Mouse (Mus musculus) midbrain, embryonic 15.5 days (tissue): ENCODE data around the gene Grwd1. TPM values are rescaled to one million over a fixed set of nuclear protein-coding genes. Genes with fewer than 3 reads are reported as not detected.

Experiments used
- ATAC-seq: fragments of 200-750 bp; cut with Nextera tagmentation; replicated peaks from 2 replicates; pipeline ENCODE4 v1.8.0; 2017; ENCODE audit warnings: moderate TSS enrichment
- H3K27ac ChIP-seq: fragments of 300-500 bp; sonication (generic); 2 replicates; pipeline ENCODE4 v1.5.1; 2015; ENCODE audit warnings: mild to moderate bottlenecking, inconsistent platforms
- H3K27me3 ChIP-seq: fragments of 300-500 bp; sonication (generic); replicated peaks from 2 replicates; pipeline ENCODE4 v1.6.1; 2015; ENCODE audit warnings: inconsistent platforms
- H3K36me3 ChIP-seq: fragments of 300-500 bp; sonication (generic); replicated peaks from 2 replicates; pipeline ENCODE4 v1.6.1; 2015; ENCODE audit warnings: inconsistent platforms
- H3K4me1 ChIP-seq: fragments of 300-500 bp; sonication (generic); 2 replicates; pipeline ENCODE4 v1.6.1; 2015; ENCODE audit warnings: inconsistent platforms
- H3K4me2 ChIP-seq: fragments of 300-500 bp; sonication (generic); 2 replicates; pipeline ENCODE4 v1.6.1; 2015; ENCODE audit warnings: inconsistent platforms, mild to moderate bottlenecking, moderate library complexity
- H3K4me3 ChIP-seq: fragments of 300-500 bp; sonication (generic); 2 replicates; pipeline ENCODE4 v1.5.1; 2015; ENCODE audit warnings: mild to moderate bottlenecking, inconsistent platforms
- H3K9ac ChIP-seq: fragments of 300-500 bp; sonication (generic); 2 replicates; pipeline ENCODE4 v1.6.1; 2015; ENCODE audit warnings: mild to moderate bottlenecking, inconsistent platforms
- H3K9me3 ChIP-seq: fragments of 300-500 bp; sonication (generic); 2 replicates; pipeline ENCODE4 v1.6.1; 2016; ENCODE audit warnings: inconsistent platforms
- WGBS: fragments of 180-500 bp; shearing (Covaris S2); methylation state at CpG from one replicate; pipeline ENCODE4 v1.1.7; 2015; ENCODE audit warnings: mixed read lengths; 5-methylcytosine and 5-hydroxymethylcytosine counted together
- polyA plus RNA-seq: library from polyadenylated mRNA; unstranded; fragments of >200 nt; fragmentation: Nextera tagmentation; extraction: Ambion mirVana; gene quantifications from 2 replicates; pipeline ENCODE4 v1.2.1, GENCODE M21; 2015

Grwd1 gene
- polyA plus RNA-seq, 1 experiment from 2014 or later: 44.2 TPM

- H3K4me1 ChIP-seq: peaks cover 21% of the 10 kb centered on the region
- H3K27ac ChIP-seq: no peak overlapping the region
- WGBS: 95% methylated on average over 29 of the region's 29 CpGs
- no peaks in the 10 kb centered on the region for H3K9me3 ChIP-seq
- no peak overlapping the region for H3K9ac ChIP-seq
- peaks cover 53% of the 10 kb centered on the region for H3K36me3 ChIP-seq
- no peak overlapping the region for H3K4me2 ChIP-seq
- ATAC-seq: no peak
- H3K4me3 ChIP-seq: no peak overlapping the region
- peaks cover 9% of the 10 kb centered on the region; the same call in 1 of the 2 replicates for H3K27me3 ChIP-seq
Measured at GRCm38 (mm10) chr7:45794971-45795370, 35.8 kb downstream of the Grwd1 start.

- no peak overlapping the region for H3K9ac ChIP-seq
- no peaks in the 10 kb centered on the region for H3K9me3 ChIP-seq
- no peak for ATAC-seq
- no peak overlapping the region for H3K4me2 ChIP-seq
- peaks cover 21% of the 10 kb centered on the region for H3K4me1 ChIP-seq
- no peak overlapping the region for H3K4me3 ChIP-seq
- 91% methylated on average over 44 of the region's 44 CpGs for WGBS
- no peak overlapping the region for H3K27ac ChIP-seq
- H3K36me3 ChIP-seq: peaks cover 62% of the 10 kb centered on the region
- H3K27me3 ChIP-seq: peaks cover 9% of the 10 kb centered on the region; the same call in 1 of the 2 replicates
Measured at GRCm38 (mm10) chr7:45793969-45794585, 36.7 kb downstream of the Grwd1 start.

DNA sequence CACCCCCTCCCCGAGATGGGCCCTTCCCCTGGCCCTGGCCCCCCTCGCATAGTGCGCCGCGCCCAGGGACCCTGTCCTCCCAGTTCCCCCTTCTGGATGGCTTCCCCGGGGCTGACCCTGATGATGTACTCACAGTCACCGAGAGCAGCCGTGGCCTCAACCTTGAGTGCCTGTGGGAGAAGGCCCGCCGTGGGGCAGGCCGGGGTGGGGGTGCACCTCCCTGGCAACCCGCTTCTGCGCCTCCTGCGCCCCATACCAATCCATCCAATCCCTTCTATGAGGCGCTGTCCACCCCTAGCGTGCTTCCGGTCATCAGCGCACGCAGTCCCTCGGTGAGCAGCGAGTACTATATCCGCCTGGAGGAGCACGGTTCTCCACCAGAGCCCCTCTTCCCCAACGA lies 37.5 kb downstream of the Grwd1 start:
- H3K9me3 ChIP-seq: no peaks in the 10 kb centered on the region
- no peak overlapping the region for H3K4me3 ChIP-seq
- no peak for ATAC-seq
- H3K4me2 ChIP-seq: no peak overlapping the region
- H3K36me3 ChIP-seq: peaks cover 69% of the 10 kb centered on the region
- H3K27me3 ChIP-seq: peaks cover 9% of the 10 kb centered on the region; the same call in 1 of the 2 replicates
- WGBS: 88% methylated on average over 24 of the region's 24 CpGs
- no peak overlapping the region for H3K9ac ChIP-seq
- H3K27ac ChIP-seq: no peak overlapping the region
- peaks cover 20% of the 10 kb centered on the region for H3K4me1 ChIP-seq

DNA sequence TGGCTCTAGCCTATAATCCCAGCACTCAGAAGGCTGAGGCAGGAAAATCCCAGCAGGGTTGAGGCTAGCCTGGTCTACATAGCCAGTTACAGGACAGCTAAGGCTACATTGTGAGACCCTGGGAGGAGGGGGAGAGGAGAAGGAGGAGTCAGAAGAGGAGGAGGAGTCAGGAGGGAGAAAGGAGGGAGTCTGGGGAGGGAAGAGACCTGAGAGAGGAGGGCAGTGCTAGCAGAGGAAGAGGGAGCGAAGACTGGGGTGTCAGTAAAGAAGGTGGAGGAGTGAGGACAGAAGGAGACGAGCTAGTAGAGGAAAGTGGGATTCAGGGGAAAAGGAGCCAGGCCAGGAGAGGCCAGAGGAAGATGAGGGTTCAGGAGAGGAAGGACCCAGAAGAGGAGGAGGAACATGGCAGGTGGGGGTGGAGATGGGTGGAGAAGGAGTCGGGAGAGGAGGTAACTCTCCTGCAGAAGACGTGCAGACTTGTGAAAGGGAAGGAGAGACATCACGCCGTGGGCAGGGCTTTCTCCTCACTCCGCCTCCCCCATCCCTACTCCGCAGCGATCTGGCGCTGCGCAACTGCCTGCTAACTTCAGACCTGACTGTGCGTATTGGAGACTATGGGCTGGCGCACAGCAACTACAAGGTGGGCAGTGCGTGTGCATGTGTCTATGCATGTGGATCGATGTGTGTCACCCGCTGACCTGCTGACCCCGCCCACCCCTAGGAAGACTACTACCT lies 38.8 kb downstream of the Grwd1 start:
- peaks cover 9% of the 10 kb centered on the region; the same call in 1 of the 2 replicates for H3K27me3 ChIP-seq
- ATAC-seq: no peak
- no peak overlapping the region for H3K4me3 ChIP-seq
- peaks cover 19% of the 10 kb centered on the region for H3K4me1 ChIP-seq
- WGBS: 84% methylated on average over 17 of the region's 17 CpGs
- H3K36me3 ChIP-seq: peaks cover 77% of the 10 kb centered on the region
- no peak overlapping the region for H3K27ac ChIP-seq
- no peak overlapping the region for H3K9ac ChIP-seq
- no peak overlapping the region for H3K4me2 ChIP-seq
- H3K9me3 ChIP-seq: no peaks in the 10 kb centered on the region

GRCm38 (mm10) chr7:45790721-45791120 lies 40.0 kb downstream of the Grwd1 start:
- Histone ChIP-seq H3K9ac (no peak overlapping the region), H3K4me3 (no peak overlapping the region), H3K27me3 (peaks cover 9% of the 10 kb centered on the region; the same call in 1 of the 2 replicates), H3K4me1 (peaks cover 24% of the 10 kb centered on the region), H3K9me3 (no peaks in the 10 kb centered on the region), H3K27ac (no peak overlapping the region), H3K4me2 (no peak overlapping the region), H3K36me3 (peaks cover 71% of the 10 kb centered on the region)
- WGBS: 88% methylated on average over 6 of the region's 6 CpGs
- no peak for ATAC-seq

DNA sequence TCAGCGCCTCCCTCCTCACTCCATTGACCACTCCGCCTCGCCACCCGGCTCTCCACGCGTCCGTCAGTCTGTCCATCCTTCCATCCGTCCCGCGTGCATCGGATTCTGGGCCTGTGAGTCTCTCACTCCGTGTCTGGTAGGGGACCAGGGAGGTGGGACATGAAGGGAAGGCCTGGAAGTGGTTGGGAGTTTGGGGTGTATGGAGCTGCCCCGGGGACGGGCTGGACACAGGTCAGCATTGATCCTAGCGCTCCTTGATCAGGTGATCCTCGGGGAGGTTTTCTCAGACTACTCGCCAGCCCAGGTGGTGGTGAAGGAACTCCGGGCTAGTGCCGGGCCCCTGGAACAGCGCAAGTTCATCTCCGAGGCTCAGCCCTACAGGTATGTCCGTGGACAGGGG lies 43.1 kb downstream of the Grwd1 start:
- Histone ChIP-seq H3K4me2 (peak overlapping the region; percentile 75; the same call in 1 of the 2 replicates), H3K4me3 (0 out of 2 replicates have a peak overlapping the region, but pooled peaks have one; percentile 96), H3K27me3 (no peaks in the 10 kb centered on the region), H3K9ac (no peak overlapping the region), H3K27ac (no peak overlapping the region), H3K9me3 (no peaks in the 10 kb centered on the region), H3K36me3 (peaks cover 44% of the 10 kb centered on the region), H3K4me1 (peaks cover 35% of the 10 kb centered on the region)
- 88% methylated on average over 22 of the region's 22 CpGs for WGBS
- no peak for ATAC-seq

- ATAC-seq: peak; percentile 7; the same call in 1 of the 2 replicates
Measured at GRCm38 (mm10) chr7:45786661-45787413, 43.9 kb downstream of the Grwd1 start.

DNA sequence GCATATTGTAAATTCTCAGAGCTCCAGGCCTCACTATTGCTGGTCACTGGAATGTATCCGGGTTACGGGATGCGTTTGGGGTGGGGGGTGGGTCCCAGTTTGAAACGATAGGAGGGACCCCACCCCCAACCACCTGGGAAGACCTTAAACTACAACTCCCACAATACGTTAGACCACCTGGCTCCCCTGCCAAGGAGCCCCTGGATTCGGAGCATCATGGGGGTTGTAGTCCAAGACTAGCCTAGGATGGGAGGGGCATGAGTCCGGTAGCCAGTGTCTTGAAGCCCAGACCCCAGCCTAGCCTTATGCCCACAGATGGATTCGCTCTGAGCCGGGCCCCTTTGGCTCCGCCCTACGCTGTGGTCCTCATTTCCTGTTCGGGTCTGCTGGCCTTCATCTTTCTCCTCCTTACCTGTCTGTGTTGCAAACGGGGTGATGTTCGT lies 44.6 kb downstream of the Grwd1 start:
- ATAC-seq: peak; percentile 38
- Histone ChIP-seq H3K9me3 (no peaks in the 10 kb centered on the region), H3K4me2 (peak overlapping the region; percentile 75), H3K36me3 (peaks cover 36% of the 10 kb centered on the region), H3K4me3 (peak overlapping the region; percentile 96), H3K9ac (peak overlapping the region; percentile 84), H3K27ac (peak overlapping the region; percentile 95), H3K27me3 (no peaks in the 10 kb centered on the region), H3K4me1 (peaks cover 35% of the 10 kb centered on the region)
- WGBS: under 1% methylated on average over 14 of the region's 14 CpGs

More at GRCm38 (mm10) chr7:45786661-45787413, 43.9 kb downstream of the Grwd1 start:
- Histone ChIP-seq H3K4me3 (peak overlapping the region; percentile 96), H3K27me3 (no peaks in the 10 kb centered on the region), H3K9ac (peak overlapping the region; percentile 84), H3K4me2 (peak overlapping the region; percentile 75), H3K4me1 (peaks cover 35% of the 10 kb centered on the region), H3K9me3 (no peaks in the 10 kb centered on the region), H3K36me3 (peaks cover 38% of the 10 kb centered on the region), H3K27ac (peak overlapping the region; percentile 95)
- 12% methylated on average over 17 of the region's 17 CpGs for WGBS

DNA sequence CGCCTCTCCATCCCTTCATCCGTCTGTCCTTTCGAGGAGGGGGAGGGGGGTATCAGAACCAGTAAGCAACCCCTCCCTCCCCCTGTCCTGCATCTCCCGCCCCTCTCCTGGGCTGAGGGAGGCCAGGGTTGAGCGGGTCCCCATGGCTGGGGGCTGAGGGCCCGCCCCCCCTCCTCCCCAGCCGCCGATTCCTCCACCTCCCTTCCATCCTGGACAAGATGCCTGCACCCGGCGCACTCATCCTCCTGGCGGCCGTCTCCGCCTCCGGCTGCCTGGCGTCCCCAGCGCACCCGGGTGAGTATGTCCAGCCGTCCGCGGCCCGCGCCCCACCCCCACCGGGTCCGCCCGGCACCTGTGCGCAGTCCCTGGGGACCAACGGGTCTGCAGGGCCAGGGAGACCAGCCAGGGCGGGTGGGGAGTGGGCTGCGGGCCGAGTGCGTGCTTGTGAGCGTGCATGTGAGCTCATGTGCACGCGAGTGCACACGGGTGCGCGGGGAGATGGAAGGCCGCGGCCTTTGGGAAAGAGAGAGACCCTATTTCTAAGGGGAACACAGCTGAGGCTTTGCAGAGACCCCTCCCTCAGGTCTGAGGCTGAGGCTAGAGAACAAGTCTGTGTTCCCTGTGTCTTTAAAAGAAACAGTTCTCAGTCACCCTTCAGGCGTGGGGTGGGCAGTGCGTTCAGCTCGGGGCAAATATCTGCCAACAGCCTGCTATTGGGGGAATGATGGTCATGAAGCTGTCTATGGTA lies 45.2 kb downstream of the Grwd1 start:
- Histone ChIP-seq H3K9ac (peak overlapping the region; percentile 84), H3K4me1 (peaks cover 35% of the 10 kb centered on the region), H3K4me3 (peak overlapping the region; percentile 96), H3K27me3 (no peaks in the 10 kb centered on the region), H3K4me2 (peak overlapping the region; percentile 75), H3K36me3 (peaks cover 30% of the 10 kb centered on the region), H3K27ac (peak overlapping the region; percentile 95), H3K9me3 (no peaks in the 10 kb centered on the region)
- ATAC-seq: peak; percentile 43
- under 1% methylated on average over 36 of the region's 42 CpGs for WGBS

DNA sequence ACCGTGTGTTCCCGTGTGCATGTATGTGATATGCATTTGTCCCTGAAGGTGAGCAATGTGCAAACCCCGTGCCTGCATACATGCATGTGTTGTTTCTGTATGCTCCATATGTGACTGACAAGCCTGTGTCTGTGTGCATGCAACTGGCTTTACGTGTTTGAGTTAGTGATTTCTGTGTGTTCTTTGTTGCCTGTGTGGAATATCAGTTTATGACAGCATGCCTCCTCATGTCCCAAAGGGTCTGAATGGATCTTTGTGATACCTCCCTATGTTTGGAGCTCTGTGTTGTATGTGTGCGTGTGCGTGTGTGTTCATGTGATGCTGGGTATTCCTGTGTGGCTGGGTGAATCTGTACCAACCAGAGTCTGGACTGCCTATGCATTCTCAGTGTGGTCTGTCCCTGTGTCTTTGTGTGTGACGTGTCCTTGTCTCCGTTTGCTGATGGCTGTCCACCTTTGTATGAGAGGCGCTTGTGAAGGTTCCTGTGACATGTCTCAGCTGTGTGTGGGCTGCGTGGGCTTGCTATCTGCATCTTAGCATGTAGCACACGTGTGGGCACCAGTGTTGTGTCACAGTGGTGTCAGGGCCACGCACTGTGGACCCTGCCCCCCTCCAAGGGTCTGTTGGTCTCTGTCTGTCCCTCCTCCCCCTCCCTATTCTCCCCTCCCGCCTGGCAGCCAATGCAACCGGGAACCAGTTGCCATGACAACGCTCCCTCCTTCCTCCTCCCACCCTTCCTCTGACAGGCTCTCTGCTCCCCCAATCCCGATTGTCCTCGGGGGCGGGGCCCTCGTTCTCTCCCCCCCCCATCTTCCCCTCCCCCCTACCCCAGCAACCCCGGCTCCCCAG lies 46.0 kb downstream of the Grwd1 start, which contains the start of gene Sult2b1:
Sult2b1 (minus strand) TSS at position 146 of the 849 bp plus-strand sequence.
- H3K27me3 ChIP-seq: no peaks in the 10 kb centered on the region
- no peaks in the 10 kb centered on the region for H3K9me3 ChIP-seq
- peak within 1 kb of the TSS; percentile 96 for H3K4me3 ChIP-seq
- 10% methylated on average over 20 of the region's 20 CpGs for WGBS
- H3K4me2 ChIP-seq: peak within 1 kb of the TSS; percentile 75
- ATAC-seq: peak; percentile 70
- H3K9ac ChIP-seq: peak within 1 kb of the TSS; percentile 84
- peaks cover 22% of the 10 kb centered on the region for H3K36me3 ChIP-seq
- H3K27ac ChIP-seq: peak within 1 kb of the TSS; percentile 95
- H3K4me1 ChIP-seq: peaks cover 35% of the 10 kb centered on the region
